Mouse (Mus musculus): ENCODE results near the gene Itpr1. TPM values are rescaled to one million over a fixed set of nuclear protein-coding genes. Genes with fewer than 3 reads are reported as not detected.
A peak's percentile ranks its signal among the peaks of the same experiment; 100 is the strongest.

The Itpr1 gene
- polyA plus RNA-seq, 1 experiment from 2014 or later: 9.0 TPM

GRCm38 (mm10) chr6:108192632-108193031 lies 20.3 kb upstream of the Itpr1 start:
- Histone ChIP-seq H3K4me3 (replicated peaks) (no peak overlapping the region), H3K4me1 (replicated peaks) (no peaks in the 10 kb centered on the region), H3K4me2 (replicated peaks) (no peak overlapping the region), H3K27me3 (replicated peaks) (no peaks in the 10 kb centered on the region), H3K9me3 (no peaks in the 10 kb centered on the region), H3K36me3 (no peaks in the 10 kb centered on the region), H3K9ac (no peak overlapping the region), H3K27ac (no peak overlapping the region)
- no peak for ATAC-seq
- WGBS: 75% methylated on average over 4 of the region's 4 CpGs

GRCm38 (mm10) chr6:108196665-108197064 lies 16.2 kb upstream of the Itpr1 start:
- no peak overlapping the region for H3K4me3 ChIP-seq (replicated peaks)
- no peaks in the 10 kb centered on the region for H3K36me3 ChIP-seq
- no peak overlapping the region for H3K4me2 ChIP-seq (replicated peaks)
- H3K27ac ChIP-seq: no peak overlapping the region
- no peaks in the 10 kb centered on the region for H3K4me1 ChIP-seq (replicated peaks)
- no peaks in the 10 kb centered on the region for H3K27me3 ChIP-seq (replicated peaks)
- no peaks in the 10 kb centered on the region for H3K9me3 ChIP-seq
- no peak overlapping the region for H3K9ac ChIP-seq
- 75% methylated on average over 7 of the region's 7 CpGs for WGBS
- no peak for ATAC-seq

GRCm38 (mm10) chr6:108197117-108197516 lies 15.8 kb upstream of the Itpr1 start:
- WGBS: 44% methylated on average over 4 of the region's 4 CpGs
- no peak for ATAC-seq
- H3K4me2 ChIP-seq (replicated peaks): no peak overlapping the region
- H3K36me3 ChIP-seq: no peaks in the 10 kb centered on the region
- H3K4me3 ChIP-seq (replicated peaks): no peak overlapping the region
- H3K9ac ChIP-seq: no peak overlapping the region
- H3K27me3 ChIP-seq (replicated peaks): no peaks in the 10 kb centered on the region
- H3K9me3 ChIP-seq: no peaks in the 10 kb centered on the region
- no peaks in the 10 kb centered on the region for H3K4me1 ChIP-seq (replicated peaks)
- no peak overlapping the region for H3K27ac ChIP-seq

DNA sequence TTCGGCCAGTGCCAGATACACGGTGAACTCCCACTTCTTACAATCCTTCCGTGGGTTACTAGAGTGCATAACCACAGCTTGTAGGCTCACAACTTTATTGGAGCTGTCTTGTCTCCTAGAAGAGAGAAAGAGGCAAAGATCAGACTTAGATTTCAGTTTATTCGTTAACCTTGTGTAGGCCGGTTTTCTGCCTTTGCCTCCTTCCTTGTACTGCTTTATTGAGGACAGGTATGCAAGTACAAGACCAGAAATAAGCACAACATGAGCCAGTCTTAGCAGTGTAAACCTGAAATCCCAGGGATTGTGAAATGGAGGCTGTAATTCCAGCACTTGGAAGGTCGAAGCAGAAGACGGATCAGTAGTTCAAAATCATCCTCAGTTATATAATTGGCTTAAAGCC lies 14.6 kb upstream of the Itpr1 start:
- Histone ChIP-seq H3K9ac (no peak overlapping the region), H3K36me3 (no peaks in the 10 kb centered on the region), H3K4me2 (replicated peaks) (no peak overlapping the region), H3K27ac (no peak overlapping the region), H3K9me3 (no peaks in the 10 kb centered on the region), H3K4me3 (replicated peaks) (no peak overlapping the region), H3K4me1 (replicated peaks) (no peaks in the 10 kb centered on the region), H3K27me3 (replicated peaks) (no peaks in the 10 kb centered on the region)
- WGBS: 87% methylated on average over 7 of the region's 7 CpGs
- no peak for ATAC-seq

DNA sequence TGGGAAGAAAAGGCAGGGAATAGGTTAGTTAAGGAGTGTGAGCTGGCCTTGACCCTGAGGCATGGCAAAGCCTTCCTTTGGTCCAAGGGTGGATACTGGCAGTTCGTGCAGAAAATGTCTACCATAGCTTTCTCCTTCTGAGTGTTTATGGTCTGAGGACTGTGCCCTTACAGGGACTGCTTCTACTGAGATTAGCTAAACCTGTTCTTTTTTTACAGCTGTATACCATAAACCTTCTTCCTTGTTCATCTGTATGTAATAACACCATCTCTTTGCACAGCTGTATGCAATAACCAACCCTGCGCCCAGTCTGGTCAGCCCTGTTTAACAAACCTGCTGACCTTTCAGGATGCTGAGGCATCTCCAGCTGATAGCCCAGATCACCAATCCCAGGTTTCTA lies 8.6 kb upstream of the Itpr1 start:
- no peaks in the 10 kb centered on the region for H3K36me3 ChIP-seq
- ATAC-seq: no peak
- H3K4me1 ChIP-seq (replicated peaks): no peaks in the 10 kb centered on the region
- H3K27ac ChIP-seq: no peak overlapping the region
- no peak overlapping the region for H3K4me2 ChIP-seq (replicated peaks)
- H3K27me3 ChIP-seq (replicated peaks): no peaks in the 10 kb centered on the region
- H3K9ac ChIP-seq: no peak overlapping the region
- H3K9me3 ChIP-seq: no peaks in the 10 kb centered on the region
- H3K4me3 ChIP-seq (replicated peaks): no peak overlapping the region
- WGBS: 84% methylated on average over 2 of the region's 2 CpGs

- Histone ChIP-seq H3K4me2 (replicated peaks) (no peak overlapping the region), H3K27ac (no peak overlapping the region), H3K9me3 (no peaks in the 10 kb centered on the region), H3K36me3 (no peaks in the 10 kb centered on the region), H3K27me3 (replicated peaks) (no peaks in the 10 kb centered on the region), H3K9ac (no peak overlapping the region), H3K4me3 (replicated peaks) (no peak overlapping the region), H3K4me1 (replicated peaks) (peaks cover under 1% of the 10 kb centered on the region; the same call in 1 of the 2 replicates)
- ATAC-seq: no peak
- 84% methylated on average over 4 of the region's 4 CpGs for WGBS
Measured at GRCm38 (mm10) chr6:108206145-108206544, 6.8 kb upstream of the Itpr1 start.

DNA sequence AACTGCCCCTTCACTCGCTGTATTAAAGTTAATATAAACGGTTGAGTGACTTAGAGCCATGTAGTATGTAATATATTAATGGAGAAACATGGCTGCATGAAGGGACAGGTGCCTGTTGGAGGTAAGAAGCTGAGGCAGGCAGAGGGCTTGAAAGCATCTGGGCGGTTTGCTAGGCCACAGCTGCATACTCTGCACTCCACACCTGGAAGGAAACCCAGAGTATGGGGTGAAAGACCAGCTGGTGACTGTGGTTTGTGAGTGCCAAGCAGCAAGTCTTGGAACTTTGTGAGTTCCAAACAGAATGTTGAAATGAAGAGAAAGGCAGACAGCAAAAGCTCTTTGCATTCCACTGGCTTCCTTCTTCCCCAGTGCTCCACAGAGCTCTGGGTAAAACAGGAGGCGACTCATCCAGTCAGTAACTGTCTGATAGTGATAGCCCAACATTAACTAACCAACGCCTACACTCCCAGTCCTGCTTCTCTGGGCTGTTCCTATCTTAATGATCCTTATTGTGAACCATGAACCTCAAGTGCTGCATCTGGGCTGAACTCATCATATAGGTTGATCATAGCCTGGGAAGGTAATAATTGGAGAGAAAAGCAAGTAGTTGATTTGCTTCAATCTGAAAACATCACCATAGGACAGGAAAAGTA lies 5.9 kb upstream of the Itpr1 start:
- WGBS: 83% methylated on average over 5 of the region's 5 CpGs
- no peak for ATAC-seq

DNA sequence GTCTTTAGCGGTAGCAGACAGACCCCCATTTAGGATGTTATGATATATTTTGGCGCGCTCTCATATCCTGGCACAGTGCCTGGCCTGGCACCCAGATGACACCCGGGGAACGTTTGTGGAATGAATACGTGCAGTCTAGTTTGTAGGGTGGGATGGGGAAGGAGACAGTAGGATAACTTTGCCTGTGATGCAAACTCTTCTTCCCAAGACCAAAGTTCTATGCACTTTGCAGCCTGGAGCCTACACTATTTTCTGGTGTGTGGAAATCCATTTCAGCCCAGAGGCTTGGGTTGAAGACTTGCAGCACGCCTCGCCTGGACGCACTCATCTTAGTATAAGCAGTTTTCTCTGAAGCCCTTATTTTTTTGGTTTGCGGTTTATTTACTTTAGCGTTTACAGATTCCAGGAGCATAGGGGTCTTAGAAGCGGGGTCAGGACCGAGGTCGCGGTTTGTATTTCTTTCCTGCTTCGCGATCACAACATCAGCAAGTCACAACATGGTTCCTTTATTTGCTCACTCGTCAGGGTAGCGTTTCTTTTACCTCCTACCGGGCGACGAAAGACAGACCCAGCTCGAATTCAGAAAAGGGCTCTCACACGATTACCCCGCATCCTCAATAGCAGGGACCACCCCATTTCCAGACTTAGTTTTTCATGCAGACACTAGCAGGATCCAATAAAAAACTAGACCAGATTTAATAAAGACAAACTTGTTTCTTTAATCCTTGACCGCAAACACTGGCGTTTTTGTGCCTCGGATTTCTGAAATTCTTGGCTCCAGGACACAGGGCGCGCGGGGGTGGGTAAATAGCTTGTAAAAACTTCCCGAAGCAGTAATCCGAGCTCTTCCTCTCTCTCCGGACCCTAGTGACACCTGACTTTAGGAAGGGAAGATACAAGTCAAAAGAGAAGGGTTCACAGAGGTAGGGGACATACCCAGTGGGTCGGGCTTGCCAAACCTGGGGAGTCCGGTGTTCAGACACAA lies 708 bp upstream of the Itpr1 start:
- WGBS: 6% methylated on average over 36 of the region's 36 CpGs

More for the DNA sequence above, 5.9 kb upstream of the Itpr1 start:
- Histone ChIP-seq H3K4me1 (replicated peaks) (peaks cover 7% of the 10 kb centered on the region; the same call in 1 of the 2 replicates), H3K4me2 (replicated peaks) (no peak overlapping the region), H3K4me3 (replicated peaks) (no peak overlapping the region), H3K9ac (no peak overlapping the region), H3K36me3 (no peaks in the 10 kb centered on the region), H3K9me3 (no peaks in the 10 kb centered on the region), H3K27me3 (replicated peaks) (no peaks in the 10 kb centered on the region), H3K27ac (no peak overlapping the region)

DNA sequence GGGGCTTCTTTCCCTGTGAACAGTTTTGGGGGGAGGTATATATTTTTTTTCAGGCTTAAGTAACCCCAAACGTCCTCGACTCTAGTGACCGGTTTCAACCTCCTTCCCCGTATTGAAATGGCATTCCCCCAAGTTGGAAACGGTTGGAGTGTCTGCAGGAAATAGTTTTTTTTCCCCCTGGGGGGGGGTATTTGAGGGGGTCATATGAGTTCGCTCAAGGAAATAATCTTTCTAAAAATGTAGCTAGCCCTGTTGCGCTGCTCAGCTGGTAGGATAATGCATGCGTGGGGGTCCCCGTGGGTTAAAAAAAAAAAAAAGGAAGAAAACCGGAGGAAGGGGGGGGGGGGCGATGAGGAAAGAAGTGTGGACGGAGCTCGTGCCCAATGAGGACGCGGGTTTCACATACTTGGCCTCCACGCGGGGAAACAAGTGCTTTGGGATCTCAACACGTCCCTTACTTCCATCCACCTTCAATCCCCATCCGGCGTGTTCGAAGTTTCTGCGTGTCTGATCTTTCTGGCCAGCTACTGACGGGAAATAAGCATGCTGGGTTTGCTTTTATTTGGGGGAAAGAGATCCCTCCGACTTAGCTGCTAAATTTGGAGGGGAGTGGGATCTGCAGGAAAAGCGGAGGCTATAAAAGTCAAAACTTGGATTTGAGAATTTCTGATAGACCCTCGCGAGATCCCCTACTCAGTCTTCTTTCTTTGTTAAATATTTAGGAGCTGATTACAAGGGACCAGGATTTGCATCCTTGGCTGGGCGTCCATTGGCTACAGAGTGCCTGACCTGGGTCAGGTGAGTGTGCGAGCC lies 791 bp downstream of the Itpr1 start:
- H3K36me3 ChIP-seq: no peaks in the 10 kb centered on the region
- peak overlapping the region; percentile 59 for H3K9ac ChIP-seq
- H3K4me1 ChIP-seq (replicated peaks): peaks cover 11% of the 10 kb centered on the region; the same call in 1 of the 2 replicates
- 2% methylated on average over 29 of the region's 29 CpGs for WGBS
- no peaks in the 10 kb centered on the region for H3K9me3 ChIP-seq
- peak overlapping the region; percentile 81 for H3K4me2 ChIP-seq (replicated peaks)
- no peaks in the 10 kb centered on the region for H3K27me3 ChIP-seq (replicated peaks)
- H3K27ac ChIP-seq: no peak overlapping the region
- peak; percentile 11 for ATAC-seq
- H3K4me3 ChIP-seq (replicated peaks): peak overlapping the region; percentile 67

More for the DNA sequence above, 708 bp upstream of the Itpr1 start:
- H3K4me3 ChIP-seq (replicated peaks): peak overlapping the region; percentile 67
- no peaks in the 10 kb centered on the region for H3K36me3 ChIP-seq
- peak overlapping the region; percentile 44 for H3K9ac ChIP-seq
- H3K9me3 ChIP-seq: no peaks in the 10 kb centered on the region
- H3K4me1 ChIP-seq (replicated peaks): peaks cover 11% of the 10 kb centered on the region; the same call in 1 of the 2 replicates
- peak overlapping the region; percentile 81 for H3K4me2 ChIP-seq (replicated peaks)
- H3K27me3 ChIP-seq (replicated peaks): no peaks in the 10 kb centered on the region
- peak overlapping the region; percentile 59 for H3K27ac ChIP-seq
- ATAC-seq: peak; percentile 15

DNA sequence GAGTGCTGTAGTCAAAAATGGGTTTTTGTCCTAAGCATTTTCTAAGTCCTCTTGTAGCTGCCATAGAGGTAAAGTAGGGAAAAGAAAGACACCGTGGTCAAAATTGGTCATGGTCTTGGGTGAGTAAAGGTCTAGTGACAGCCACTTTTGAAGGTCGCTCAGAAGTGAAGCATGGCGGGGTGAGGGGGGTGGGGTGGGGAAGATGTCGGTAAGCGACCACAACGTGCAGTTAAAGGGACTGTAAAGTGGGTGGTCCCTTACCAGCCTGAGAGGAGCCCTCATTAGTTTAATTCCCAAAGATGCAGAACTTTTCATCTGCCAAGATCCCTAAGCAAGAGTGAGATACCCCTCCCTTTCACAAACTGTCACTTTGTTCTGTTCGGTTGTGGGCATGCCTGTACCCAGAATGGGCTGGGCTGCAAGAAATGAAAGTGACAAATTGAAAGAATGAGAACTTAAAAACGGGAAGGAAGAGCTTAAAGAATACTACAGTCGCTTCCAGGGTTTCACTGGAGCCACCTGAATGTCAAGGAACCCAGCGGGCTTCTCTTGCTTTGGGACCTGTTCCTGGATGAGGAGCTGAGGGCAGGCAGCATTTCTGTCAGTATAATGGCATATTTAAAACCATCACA lies 1.5 kb downstream of the Itpr1 start:
- H3K27me3 ChIP-seq (replicated peaks): no peaks in the 10 kb centered on the region
- no peak for ATAC-seq
- peak overlapping the region; percentile 81 for H3K4me2 ChIP-seq (replicated peaks)
- no peak overlapping the region for H3K27ac ChIP-seq
- H3K36me3 ChIP-seq: no peaks in the 10 kb centered on the region
- H3K9ac ChIP-seq: peak overlapping the region; percentile 59; the same call in 1 of the 2 replicates
- H3K9me3 ChIP-seq: no peaks in the 10 kb centered on the region
- H3K4me3 ChIP-seq (replicated peaks): peak overlapping the region; percentile 67
- WGBS: 15% methylated on average over 10 of the region's 10 CpGs
- peaks cover 11% of the 10 kb centered on the region; the same call in 1 of the 2 replicates for H3K4me1 ChIP-seq (replicated peaks)

GRCm38 (mm10) chr6:108216091-108216490 lies 3.2 kb downstream of the Itpr1 start:
- Histone ChIP-seq H3K4me3 (replicated peaks) (no peak overlapping the region), H3K9ac (no peak overlapping the region), H3K36me3 (no peaks in the 10 kb centered on the region), H3K27ac (no peak overlapping the region), H3K27me3 (replicated peaks) (no peaks in the 10 kb centered on the region), H3K4me1 (replicated peaks) (peaks cover 11% of the 10 kb centered on the region; the same call in 1 of the 2 replicates), H3K9me3 (no peaks in the 10 kb centered on the region), H3K4me2 (replicated peaks) (no peak overlapping the region)
- 89% methylated on average over 5 of the region's 5 CpGs for WGBS
- ATAC-seq: no peak

Measured in intestine, embryonic 15.5 days (tissue).